In genomic region chr5:125074571-125075171, GRCm38 (mm10) we compare ENCODE assay signal across 9 mouse cellular contexts.
DNase-seq lines count a peak whose midpoint lies in the region; ATAC-seq and TF ChIP-seq lines count a peak whose summit lies in the region.
"Had no signal": no experiment of that assay in that cellular context is flagged by ENCODE, and none has a peak within 500 bp of the region (broad histone marks: within the 10 kb centered on the region; RNA-seq: fewer than 3 reads in every experiment).

No protein-coding gene starts in this region.

- peaks cover 67% of the 10 kb centered on the region for H3K36me3 ChIP-seq in intestine, postnatal 0 days (ENCODE audit: control insufficient read depth, insufficient read depth)
- H3K36me3 ChIP-seq in intestine, embryonic 15.5 days: peaks cover 18% of the 10 kb centered on the region
- no peaks in the 10 kb centered on the region for H3K36me3 ChIP-seq in liver, embryonic 16.5 days (ENCODE audit: control insufficient read depth, insufficient read depth)

- no peak overlapping the region for H3K9ac ChIP-seq in intestine, postnatal 0 days (ENCODE audit: low read depth, low read length)
- no peak overlapping the region for H3K9ac ChIP-seq in intestine, embryonic 15.5 days
- H3K9ac ChIP-seq in liver, embryonic 16.5 days (ENCODE audit: low read depth, low read length): no peak overlapping the region

- no peak overlapping the region for H3K27ac ChIP-seq in intestine, postnatal 0 days (ENCODE audit: low read depth, low read length)
- no peak overlapping the region for H3K27ac ChIP-seq in intestine, embryonic 15.5 days
- H3K27ac ChIP-seq in liver, embryonic 16.5 days (ENCODE audit: low read length): no peak overlapping the region

- DNase-seq in MEL-GATA-1-ER (ENCODE audit: extremely low read depth, low read depth): peak; percentile 24
- DNase-seq in thymus, postnatal 4 days: no peak
- no peak for DNase-seq in c-Kit-positive CD71-positive TER-119-positive erythroid progenitor cells, embryonic 14.5 days (ENCODE audit: low spot score)
- DNase-seq in left cerebral cortex, adult 8-10 months (ENCODE audit: low spot score in 2 of 2): no peak

- 0 out of 2 replicates have a peak, but pooled peaks have one; percentile 11 for TF ChIP-seq CTCF in intestine, postnatal 0 days (IDR thresholded peaks at IDR 0.05; ENCODE audit: low read depth)

- no peaks in the 10 kb centered on the region for H3K9me3 ChIP-seq in intestine, postnatal 0 days (ENCODE audit: control insufficient read depth)
- no peaks in the 10 kb centered on the region for H3K9me3 ChIP-seq in intestine, embryonic 15.5 days
- H3K9me3 ChIP-seq in liver, embryonic 16.5 days (replicated peaks; ENCODE audit: control insufficient read depth, low read length): no peaks in the 10 kb centered on the region

- 67% methylated on average over 10 of the region's 10 CpGs for WGBS in intestine, postnatal 0 days
- 64% methylated on average over 10 of the region's 10 CpGs for WGBS in intestine, embryonic 15.5 days
- WGBS in liver, embryonic 16.5 days (ENCODE audit: insufficient replicate concordance): 47% methylated on average over 10 of the region's 10 CpGs

- H3K4me2 ChIP-seq in intestine, postnatal 0 days (replicated peaks; ENCODE audit: low read depth): no peak overlapping the region
- H3K4me2 ChIP-seq in intestine, embryonic 15.5 days (replicated peaks): no peak overlapping the region
- H3K4me2 ChIP-seq in liver, embryonic 16.5 days (ENCODE audit: low read depth, low read length): no peak overlapping the region

- H3K4me3 ChIP-seq in intestine, postnatal 0 days (ENCODE audit: low read depth, low read length): no peak overlapping the region
- no peak overlapping the region for H3K4me3 ChIP-seq in intestine, embryonic 15.5 days (replicated peaks)
- no peak overlapping the region for H3K4me3 ChIP-seq in liver, embryonic 16.5 days (ENCODE audit: low read depth, low read length)

- ATAC-seq in intestine, postnatal 0 days: 0 out of 2 replicates have a peak, but pooled peaks have one; percentile 23
- ATAC-seq in intestine, embryonic 15.5 days: no peak
- ATAC-seq in common myeloid progenitor, adult 5-6 weeks (replicated peaks; ENCODE audit: low read depth, poor library complexity, severe bottlenecking): peak; percentile 76
- ATAC-seq in liver, embryonic 16.5 days (ENCODE audit: low read depth): peak; percentile 43
- ATAC-seq: Patski had no signal

- no peaks in the 10 kb centered on the region for H3K4me1 ChIP-seq in intestine, postnatal 0 days (replicated peaks; ENCODE audit: control insufficient read depth, insufficient read depth, low read length)
- peaks cover 44% of the 10 kb centered on the region for H3K4me1 ChIP-seq in intestine, embryonic 15.5 days (replicated peaks)
- peaks cover 8% of the 10 kb centered on the region for H3K4me1 ChIP-seq in liver, embryonic 16.5 days (ENCODE audit: control insufficient read depth, low read depth, low read length)

- H3K27me3 ChIP-seq in intestine, postnatal 0 days (replicated peaks; ENCODE audit: control insufficient read depth, insufficient read depth, low read length): no peaks in the 10 kb centered on the region
- H3K27me3 ChIP-seq in intestine, embryonic 15.5 days (replicated peaks): no peaks in the 10 kb centered on the region
- no peaks in the 10 kb centered on the region for H3K27me3 ChIP-seq in liver, embryonic 16.5 days (ENCODE audit: control insufficient read depth, insufficient read depth, low read depth, low read length)
- H3K27me3 ChIP-seq: Patski had no signal
